Mouse (Mus musculus) heart, embryonic 10.5 days (tissue): ENCODE data around the gene Tpk1. TPM values are rescaled to one million over a fixed set of nuclear protein-coding genes. Genes with fewer than 3 reads are reported as not detected.

Source experiments
- DNase-seq: peaks from one replicate; pipeline ENCODE4 v3.0.0-alpha.2; 2017; ENCODE audit warnings: low spot score
- H3K27ac ChIP-seq: fragments of 300-500 bp; sonication (generic); 2 replicates; pipeline ENCODE4 v1.5.1; 2016; ENCODE audit warnings: mild to moderate bottlenecking
- H3K27me3 ChIP-seq: fragments of 300-500 bp; sonication (generic); 2 replicates; pipeline ENCODE4 v1.6.1; 2016; ENCODE audit warnings: mild to moderate bottlenecking; ENCODE audit not compliant: poor library complexity, insufficient read depth, severe bottlenecking
- H3K36me3 ChIP-seq: fragments of 300-500 bp; sonication (generic); 2 replicates; pipeline ENCODE4 v1.6.1; 2016; ENCODE audit warnings: mild to moderate bottlenecking, moderate library complexity
- H3K4me1 ChIP-seq: fragments of 300-500 bp; sonication (generic); 2 replicates; pipeline ENCODE4 v1.6.1; 2016; ENCODE audit warnings: mild to moderate bottlenecking
- H3K4me3 ChIP-seq: fragments of 300-500 bp; sonication (generic); 2 replicates; pipeline ENCODE4 v1.5.1; 2016; ENCODE audit warnings: mild to moderate bottlenecking, moderate library complexity
- H3K9me3 ChIP-seq: fragments of 300-500 bp; sonication (generic); 2 replicates; pipeline ENCODE4 v1.6.1; 2016; ENCODE audit warnings: mild to moderate bottlenecking, moderate library complexity
- WGBS: fragments of 180-500 bp; shearing (Covaris S2); methylation state at CpG from one replicate; pipeline ENCODE4 v1.1.7; 2016; 5-methylcytosine and 5-hydroxymethylcytosine counted together
- polyA plus RNA-seq: library from polyadenylated mRNA; unstranded; fragments of >200 nt; fragmentation: Nextera tagmentation; extraction: Ambion mirVana; gene quantifications from 2 replicates; pipeline ENCODE4 v1.2.1, GENCODE M21; 2016

The Tpk1 gene
- polyA plus RNA-seq, 1 experiment from 2014 or later = 5.7 TPM

GRCm38 (mm10) chr6:43445856-43446255, 220.2 kb downstream of the Tpk1 start:
- Histone ChIP-seq H3K9me3 (no peaks in the 10 kb centered on the region), H3K4me1 (no peaks in the 10 kb centered on the region), H3K27ac (no peak overlapping the region), H3K4me3 (no peak overlapping the region), H3K27me3 (no peaks in the 10 kb centered on the region), H3K36me3 (no peaks in the 10 kb centered on the region)
- DNase-seq = no peak
- 84% methylated on average over 2 of the region's 2 CpGs for WGBS

- H3K4me3 ChIP-seq = no peak overlapping the region
- no peaks in the 10 kb centered on the region for H3K9me3 ChIP-seq
- H3K4me1 ChIP-seq = no peaks in the 10 kb centered on the region
- H3K27ac ChIP-seq = no peak overlapping the region
- DNase-seq = no peak
- no peaks in the 10 kb centered on the region for H3K36me3 ChIP-seq
- H3K27me3 ChIP-seq = no peaks in the 10 kb centered on the region
- WGBS = 85% methylated on average over 3 of the region's 3 CpGs
Observed at GRCm38 (mm10) chr6:43442191-43442590, 223.9 kb downstream of the Tpk1 start.

- H3K27me3 ChIP-seq = no peaks in the 10 kb centered on the region
- H3K27ac ChIP-seq = no peak overlapping the region
- no peaks in the 10 kb centered on the region for H3K9me3 ChIP-seq
- H3K4me1 ChIP-seq = no peaks in the 10 kb centered on the region
- H3K36me3 ChIP-seq = no peaks in the 10 kb centered on the region
- no peak for DNase-seq
- H3K4me3 ChIP-seq = no peak overlapping the region
- WGBS = 71% methylated on average over 2 of the region's 2 CpGs
Observed at GRCm38 (mm10) chr6:43435987-43436541, 230.0 kb downstream of the Tpk1 start.

GRCm38 (mm10) chr6:43434365-43434764, 231.7 kb downstream of the Tpk1 start:
- WGBS = 72% methylated on average over 1 of the region's 1 CpGs
- DNase-seq = no peak
- no peak overlapping the region for H3K4me3 ChIP-seq
- H3K36me3 ChIP-seq = no peaks in the 10 kb centered on the region
- no peak overlapping the region for H3K27ac ChIP-seq
- no peaks in the 10 kb centered on the region for H3K27me3 ChIP-seq
- no peaks in the 10 kb centered on the region for H3K4me1 ChIP-seq
- no peaks in the 10 kb centered on the region for H3K9me3 ChIP-seq

GRCm38 (mm10) chr6:43424978-43425377, 241.1 kb downstream of the Tpk1 start:
- WGBS = 39% methylated on average over 4 of the region's 4 CpGs
- Histone ChIP-seq H3K27ac (no peak overlapping the region), H3K4me3 (no peak overlapping the region), H3K9me3 (no peaks in the 10 kb centered on the region), H3K4me1 (no peaks in the 10 kb centered on the region), H3K27me3 (no peaks in the 10 kb centered on the region), H3K36me3 (no peaks in the 10 kb centered on the region)
- DNase-seq = no peak

DNA sequence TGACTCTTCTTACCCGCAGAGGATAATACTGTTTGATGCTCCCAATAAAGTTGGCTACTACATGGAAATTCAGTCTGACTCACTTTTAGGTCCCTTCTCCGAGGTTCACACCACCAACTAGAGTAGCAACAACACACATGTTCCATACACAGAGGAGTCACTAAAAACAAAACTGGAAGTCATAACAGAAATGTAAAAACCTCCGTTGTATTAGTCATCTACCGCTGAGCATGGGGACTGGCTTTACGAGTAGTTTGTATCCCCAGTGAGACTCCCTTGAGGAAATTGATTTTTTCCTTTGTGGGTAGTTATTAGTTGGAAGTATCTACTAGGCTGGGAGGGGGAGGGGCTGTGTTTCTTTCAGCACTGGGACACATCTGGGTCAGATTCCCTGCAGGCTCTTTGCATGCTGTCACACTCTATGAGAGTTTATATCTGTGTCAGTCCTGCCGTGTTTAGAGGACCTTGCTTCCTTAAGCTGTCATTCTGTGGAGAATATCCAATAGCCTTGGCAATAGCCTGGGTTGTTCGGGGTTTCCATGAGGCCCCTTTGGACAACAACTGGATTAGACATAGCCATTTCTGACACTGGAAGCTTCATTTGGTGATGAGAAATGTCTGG, 245.6 kb downstream of the Tpk1 start:
- Histone ChIP-seq H3K27ac (no peak overlapping the region), H3K4me3 (no peak overlapping the region), H3K4me1 (no peaks in the 10 kb centered on the region), H3K36me3 (no peaks in the 10 kb centered on the region), H3K27me3 (no peaks in the 10 kb centered on the region), H3K9me3 (no peaks in the 10 kb centered on the region)
- no peak for DNase-seq
- 76% methylated on average over 7 of the region's 7 CpGs for WGBS

DNA sequence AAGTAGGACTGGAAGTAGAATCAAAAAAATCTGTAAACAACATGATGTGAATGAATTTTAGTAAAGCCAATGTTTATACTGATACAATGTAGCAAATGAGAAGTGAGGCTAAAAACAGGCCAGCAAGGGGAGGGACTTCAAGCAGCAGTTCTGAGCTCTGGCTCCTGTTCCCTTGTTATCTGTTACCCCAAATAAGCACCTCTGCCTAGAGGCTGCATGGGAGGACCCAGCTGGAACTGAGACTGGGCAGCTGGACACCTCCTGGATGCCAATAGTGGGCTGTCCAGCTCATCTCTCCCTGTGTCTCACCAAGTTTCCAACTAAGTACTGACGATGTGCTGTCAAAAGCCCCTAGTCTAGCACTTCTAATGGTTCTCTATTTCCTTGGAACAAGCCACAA, 257.1 kb downstream of the Tpk1 start:
- no peaks in the 10 kb centered on the region for H3K9me3 ChIP-seq
- H3K4me3 ChIP-seq = no peak overlapping the region
- H3K27ac ChIP-seq = no peak overlapping the region
- H3K27me3 ChIP-seq = no peaks in the 10 kb centered on the region
- H3K36me3 ChIP-seq = no peaks in the 10 kb centered on the region
- WGBS = 74% methylated on average over 1 of the region's 1 CpGs
- no peaks in the 10 kb centered on the region; the same call in 1 of the 2 replicates for H3K4me1 ChIP-seq
- DNase-seq = no peak

GRCm38 (mm10) chr6:43403076-43403475, 263.0 kb downstream of the Tpk1 start:
- WGBS = 83% methylated on average over 3 of the region's 3 CpGs
- Histone ChIP-seq H3K4me1 (no peaks in the 10 kb centered on the region), H3K4me3 (no peak overlapping the region), H3K27ac (no peak overlapping the region), H3K27me3 (no peaks in the 10 kb centered on the region), H3K9me3 (no peaks in the 10 kb centered on the region), H3K36me3 (no peaks in the 10 kb centered on the region)
- no peak for DNase-seq

- H3K4me3 ChIP-seq = no peak overlapping the region
- H3K27ac ChIP-seq = no peak overlapping the region
- no peaks in the 10 kb centered on the region for H3K27me3 ChIP-seq
- 71% methylated on average over 6 of the region's 6 CpGs for WGBS
- no peak for DNase-seq
- H3K9me3 ChIP-seq = no peaks in the 10 kb centered on the region
- no peaks in the 10 kb centered on the region for H3K36me3 ChIP-seq
- no peaks in the 10 kb centered on the region for H3K4me1 ChIP-seq
Observed at GRCm38 (mm10) chr6:43402219-43402997, 263.7 kb downstream of the Tpk1 start.

DNA sequence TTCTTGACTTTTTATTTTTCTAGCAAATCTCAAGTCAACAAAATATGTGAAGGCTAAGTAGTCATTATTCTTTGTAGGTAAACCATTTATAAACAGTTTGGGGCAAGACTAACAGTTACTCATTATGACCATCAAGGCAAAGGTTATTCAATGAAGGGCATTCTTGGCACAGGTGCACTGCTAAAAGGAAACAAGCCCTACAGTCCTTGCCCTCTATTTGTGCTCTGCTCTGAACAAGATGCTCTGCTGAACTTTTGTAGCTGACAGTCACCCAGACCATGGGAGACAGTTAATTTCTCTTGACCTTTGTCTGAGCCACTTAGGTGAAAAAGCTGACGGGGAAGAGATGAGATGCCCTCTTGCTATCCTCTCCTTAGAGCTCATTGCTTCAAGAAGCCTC, 269.7 kb downstream of the Tpk1 start:
- Histone ChIP-seq H3K4me1 (no peaks in the 10 kb centered on the region), H3K27me3 (no peaks in the 10 kb centered on the region), H3K4me3 (no peak overlapping the region), H3K36me3 (no peaks in the 10 kb centered on the region), H3K9me3 (no peaks in the 10 kb centered on the region), H3K27ac (no peak overlapping the region)
- WGBS = 91% methylated on average over 1 of the region's 1 CpGs
- DNase-seq = no peak

DNA sequence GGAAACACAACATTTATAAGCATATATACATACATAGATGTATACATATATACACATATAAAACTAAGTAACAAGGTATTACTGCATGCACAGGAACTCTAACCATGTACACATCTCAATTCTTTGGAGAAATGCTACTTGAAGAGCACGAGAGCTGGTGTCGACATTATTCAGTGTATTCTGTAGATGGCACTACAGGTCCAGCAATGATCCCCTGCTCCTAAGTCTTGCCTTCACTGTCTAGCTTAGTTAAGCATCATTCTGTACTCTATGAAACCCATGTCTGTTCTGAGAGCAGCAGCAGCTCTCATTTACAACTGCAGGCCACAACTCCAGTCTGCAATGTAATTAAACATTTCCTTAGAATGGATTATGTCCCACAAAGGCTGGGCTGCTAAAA, 270.5 kb downstream of the Tpk1 start:
- Histone ChIP-seq H3K27ac (no peak overlapping the region), H3K9me3 (no peaks in the 10 kb centered on the region), H3K36me3 (no peaks in the 10 kb centered on the region), H3K4me1 (no peaks in the 10 kb centered on the region), H3K4me3 (no peak overlapping the region), H3K27me3 (no peaks in the 10 kb centered on the region)
- WGBS = 72% methylated on average over 2 of the region's 2 CpGs
- DNase-seq = no peak

DNA sequence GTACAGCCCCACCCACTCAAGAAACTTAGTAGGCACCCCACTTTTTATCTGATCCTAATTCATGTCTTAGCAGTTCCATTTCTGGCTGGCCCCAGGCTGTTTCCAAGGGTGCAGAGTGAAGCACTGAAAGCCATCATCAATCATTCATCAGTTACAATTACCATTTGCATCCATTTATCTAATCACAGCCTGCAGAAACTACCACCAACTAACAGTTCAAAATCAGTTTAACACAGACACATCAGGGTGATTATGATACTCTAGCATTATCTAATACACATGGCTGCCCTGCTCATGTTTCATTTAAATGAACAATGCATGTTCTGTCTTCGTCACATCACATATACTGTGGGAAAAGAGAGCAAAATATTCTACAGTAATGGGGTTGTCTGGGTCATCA, 274.7 kb downstream of the Tpk1 start:
- H3K4me3 ChIP-seq = no peak overlapping the region

DNA sequence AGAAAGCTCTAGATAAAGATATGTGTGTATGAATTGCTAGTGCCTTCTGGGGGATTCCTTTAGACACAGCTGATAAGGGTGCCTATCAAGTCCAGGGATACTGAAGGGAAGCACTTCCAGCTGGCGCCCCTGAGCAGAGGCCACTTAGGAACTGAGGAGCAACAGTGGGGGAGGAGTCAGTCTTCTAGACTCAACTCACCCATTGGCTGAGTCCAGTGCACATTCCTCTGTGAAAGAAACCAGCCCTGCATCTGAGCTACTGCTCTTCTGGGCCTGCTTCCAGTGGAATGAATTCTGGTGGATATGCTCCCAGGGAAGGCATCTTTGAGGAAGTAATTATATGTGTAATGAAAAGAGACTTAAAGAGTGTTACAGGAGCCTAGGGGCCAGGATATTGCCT, 278.8 kb downstream of the Tpk1 start:
- H3K27ac ChIP-seq = no peak overlapping the region
- peak; percentile 77 for DNase-seq
- no peaks in the 10 kb centered on the region for H3K27me3 ChIP-seq
- no peaks in the 10 kb centered on the region for H3K36me3 ChIP-seq
- H3K4me1 ChIP-seq = peaks cover 10% of the 10 kb centered on the region
- 5% methylated on average over 1 of the region's 1 CpGs for WGBS
- H3K4me3 ChIP-seq = no peak overlapping the region
- no peaks in the 10 kb centered on the region for H3K9me3 ChIP-seq

More for the DNA sequence above, 274.7 kb downstream of the Tpk1 start:
- Histone ChIP-seq H3K27ac (no peak overlapping the region), H3K27me3 (no peaks in the 10 kb centered on the region), H3K4me1 (peaks cover 10% of the 10 kb centered on the region), H3K9me3 (no peaks in the 10 kb centered on the region), H3K36me3 (no peaks in the 10 kb centered on the region)
- 66% methylated on average over 1 of the region's 1 CpGs for WGBS
- no peak for DNase-seq
